Mouse (Mus musculus) stomach, postnatal 0 days (tissue): Measurements from ENCODE around the gene Slc16a5.

Experiments used
- CTCF ChIP-seq: IDR thresholded peaks from 2 replicates; pipeline ENCODE4 v1.5.1; 2016; ENCODE audit warnings: antibody characterized with exemption, low read depth, mild to moderate bottlenecking, moderate library complexity
- EP300 ChIP-seq: optimal IDR thresholded peaks from 2 replicates; pipeline ENCODE3; 2016; ENCODE audit warnings: antibody characterized with exemption

GRCm38 (mm10) chr11:115521080-115521479 is 58.8 kb downstream of the Slc16a5 start:
- TF ChIP-seq CTCF (no peak), EP300 (no peak)
